Mouse (Mus musculus) myocyte (in vitro differentiated cells): Measurements from ENCODE around the gene Lingo2. TPM values are rescaled to one million over a fixed set of nuclear protein-coding genes. Genes with fewer than 3 reads are reported as not detected.

Source experiments
- H3K27me3 ChIP-seq: one replicate; pipeline ENCODE4 v1.6.1; 2011; ENCODE audit not compliant: control insufficient read depth, insufficient read depth, insufficient read length
- H3K36me3 ChIP-seq: one replicate; pipeline ENCODE4 v1.6.1; 2011; ENCODE audit not compliant: control insufficient read depth, insufficient read depth
- H3K4me2 ChIP-seq: one replicate; pipeline ENCODE4 v1.6.1; 2011; ENCODE audit warnings: low read depth, control low read depth
- H3K4me3 ChIP-seq: one replicate; pipeline ENCODE4 v1.5.1; 2011; ENCODE audit warnings: mild to moderate bottlenecking, control low read depth, moderate library complexity
- H3K79me2 ChIP-seq: one replicate; pipeline ENCODE4 v1.6.1; 2011; ENCODE audit not compliant: control insufficient read depth, insufficient read depth
- H3ac ChIP-seq: one replicate; pipeline ENCODE4 v1.6.1; 2011; ENCODE audit not compliant: control insufficient read depth, insufficient read length
- CEBPB ChIP-seq: IDR thresholded peaks from 2 replicates; pipeline ENCODE4 v1.6.1; 2011; ENCODE audit warnings: mild to moderate bottlenecking, moderate library complexity; ENCODE audit not compliant: poor library complexity, insufficient read depth, severe bottlenecking
- E2F4 ChIP-seq: IDR thresholded peaks from one replicate; pipeline ENCODE4 v1.6.1; 2011; ENCODE audit warnings: mild to moderate bottlenecking, control low read depth, moderate library complexity; ENCODE audit not compliant: insufficient read depth
- MAX ChIP-seq: IDR thresholded peaks from one replicate; pipeline ENCODE4 v1.6.1; 2011; ENCODE audit warnings: low read depth, mild to moderate bottlenecking, control low read depth
- MYOD1 ChIP-seq, 3 experiments: IDR thresholded peaks; one replicate each; pipeline ENCODE4 v1.6.1; 2011; ENCODE audit warnings: control low read depth in 2 of 3, low read depth in 2 of 3, mild to moderate bottlenecking in 2 of 3, moderate library complexity in 1 of 3; ENCODE audit not compliant: insufficient read length in 2 of 3, control insufficient read depth in 1 of 3
- MYOG ChIP-seq, 3 experiments: IDR thresholded peaks; one replicate each; pipeline ENCODE4 v1.6.1; 2011; ENCODE audit warnings: control low read depth in 2 of 3, low read depth in 2 of 3, mild to moderate bottlenecking in 2 of 3; ENCODE audit not compliant: insufficient read length in 2 of 3, control insufficient read depth in 1 of 3, insufficient read depth in 1 of 3
- POLR2A ChIP-seq: IDR thresholded peaks from one replicate; pipeline ENCODE4 v1.6.1; 2011; ENCODE audit warnings: low read depth, mild to moderate bottlenecking, control low read depth, moderate library complexity; ENCODE audit not compliant: insufficient read length
- POLR2AphosphoS2 ChIP-seq: IDR thresholded peaks from one replicate; pipeline ENCODE4 v1.6.1; 2011; ENCODE audit warnings: low read depth, control low read depth; ENCODE audit not compliant: insufficient read length
- REST ChIP-seq: IDR thresholded peaks from one replicate; pipeline ENCODE4 v1.6.1; 2011; ENCODE audit warnings: mild to moderate bottlenecking, control low read depth, moderate library complexity; ENCODE audit not compliant: insufficient read depth, insufficient read length
- SRF ChIP-seq: IDR thresholded peaks from one replicate; pipeline ENCODE4 v1.6.1; 2011; ENCODE audit warnings: low read depth; ENCODE audit not compliant: control insufficient read depth, insufficient read length
- TCF12 ChIP-seq: IDR thresholded peaks from one replicate; pipeline ENCODE4 v1.6.1; 2011; ENCODE audit warnings: mild to moderate bottlenecking, control low read depth; ENCODE audit not compliant: poor library complexity, insufficient read depth, severe bottlenecking
- TCF3 ChIP-seq: IDR thresholded peaks from one replicate; pipeline ENCODE4 v1.6.1; 2011; ENCODE audit warnings: low read depth, control low read depth; ENCODE audit not compliant: insufficient read length
- USF1 ChIP-seq: IDR thresholded peaks from one replicate; pipeline ENCODE4 v1.6.1; 2011; ENCODE audit warnings: low read depth, mild to moderate bottlenecking, control low read depth, moderate library complexity
- polyA plus RNA-seq: library from polyadenylated mRNA; unstranded; fragments of >200 nt; fragmentation: generic; extraction: Trizol; gene quantifications from one replicate; pipeline ENCODE4 v1.2.1, GENCODE M21; 2012; ENCODE audit warnings: missing spikeins

The Lingo2 gene
- polyA plus RNA-seq, 1 experiment, result 0.13 TPM

DNA sequence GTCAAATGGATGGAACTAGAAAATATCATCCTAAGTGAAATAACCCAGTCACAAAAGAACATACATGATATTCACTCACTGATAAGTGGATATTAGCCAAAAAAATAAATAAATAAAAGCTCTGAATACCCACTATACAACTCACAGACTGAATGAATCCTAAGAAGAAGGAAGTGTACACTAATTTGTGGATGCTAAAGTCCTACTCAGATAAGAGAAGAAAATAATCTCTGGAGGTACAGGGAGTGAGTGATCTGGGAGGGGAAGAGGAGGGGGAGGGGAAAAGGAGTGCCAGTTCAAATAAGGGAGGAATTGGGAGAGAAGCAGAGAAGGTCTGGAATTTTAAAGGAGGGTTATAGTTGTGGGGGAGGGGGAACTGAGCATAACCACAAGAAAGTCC lies 999.7 kb downstream of the Lingo2 start:
- Histone ChIP-seq H3K79me2 (no peaks in the 10 kb centered on the region), H3K4me2 (no peak overlapping the region), H3K27me3 (no peaks in the 10 kb centered on the region), H3K4me3 (no peak overlapping the region), H3ac (no peak overlapping the region), H3K36me3 (no peaks in the 10 kb centered on the region)
- no peak for TF ChIP-seq REST
- no peak for TF ChIP-seq POLR2AphosphoS2
- TF ChIP-seq SRF, result no peak
- no peak for TF ChIP-seq TCF12
- TF ChIP-seq MAX, result no peak
- no peak for TF ChIP-seq CEBPB
- TF ChIP-seq MYOD1 (IDR thresholded peaks at IDR 0.05; ENCODE audit: control insufficient read depth in 1 of 3, insufficient read length in 2 of 3, low read depth in 2 of 3), result no peak
- TF ChIP-seq E2F4, result no peak

- TF ChIP-seq E2F4, result no peak
- TF ChIP-seq TCF3, result no peak
- no peak for TF ChIP-seq POLR2A
- TF ChIP-seq CEBPB, result no peak
- TF ChIP-seq POLR2AphosphoS2, result no peak
- no peak for TF ChIP-seq MAX
- Histone ChIP-seq H3K4me3 (no peak overlapping the region), H3K27me3 (no peaks in the 10 kb centered on the region), H3K36me3 (no peaks in the 10 kb centered on the region), H3K4me2 (no peak overlapping the region), H3K79me2 (no peaks in the 10 kb centered on the region), H3ac (no peak overlapping the region)
These were observed 1000.3 kb downstream of the Lingo2 start for GRCm38 (mm10) chr4:35951251-35951650.

DNA sequence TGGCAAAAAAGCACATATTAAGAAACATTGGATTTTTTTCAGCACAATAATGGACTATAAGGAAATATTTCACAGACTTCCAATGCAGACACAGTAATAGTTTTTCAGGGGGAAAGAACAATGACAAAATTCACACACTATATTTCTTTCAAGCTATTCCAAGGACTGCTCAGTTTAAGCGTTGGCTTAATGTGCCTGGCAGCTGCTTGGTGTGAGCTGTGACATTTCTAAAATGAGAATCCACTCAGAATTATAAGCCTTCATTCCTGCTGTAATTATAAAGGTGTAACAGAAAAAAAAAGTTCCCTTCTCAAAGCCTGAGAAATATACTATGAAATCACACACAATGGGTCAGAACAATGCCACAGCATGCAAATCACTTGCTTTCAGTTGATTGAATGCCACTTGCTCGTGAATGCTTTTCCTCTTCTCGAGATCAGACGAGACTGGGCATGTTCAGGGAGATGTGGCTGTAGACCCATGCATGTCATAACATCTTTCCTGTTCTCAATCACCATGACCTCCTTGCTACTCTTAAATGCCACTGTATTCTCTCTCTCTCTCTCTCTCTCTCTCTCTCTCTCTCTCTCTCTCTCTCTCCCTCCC lies 1017.4 kb downstream of the Lingo2 start:
- no peak overlapping the region for H3ac ChIP-seq
- TF ChIP-seq SRF (no peak), MYOG (IDR thresholded peaks at IDR 0.05; ENCODE audit: control insufficient read depth in 1 of 3, insufficient read depth in 1 of 3, insufficient read length in 2 of 3, low read depth in 2 of 3) (no peak), MYOD1 (IDR thresholded peaks at IDR 0.05; ENCODE audit: control insufficient read depth in 1 of 3, insufficient read length in 2 of 3, low read depth in 2 of 3) (no peak), POLR2AphosphoS2 (no peak), TCF12 (no peak), POLR2A (no peak), CEBPB (no peak), MAX (no peak), TCF3 (no peak), REST (no peak), E2F4 (no peak), USF1 (no peak)
- H3K4me2 ChIP-seq, result no peak overlapping the region
- H3K36me3 ChIP-seq, result no peaks in the 10 kb centered on the region
- no peaks in the 10 kb centered on the region for H3K27me3 ChIP-seq
- no peaks in the 10 kb centered on the region for H3K79me2 ChIP-seq
- H3K4me3 ChIP-seq, result no peak overlapping the region

DNA sequence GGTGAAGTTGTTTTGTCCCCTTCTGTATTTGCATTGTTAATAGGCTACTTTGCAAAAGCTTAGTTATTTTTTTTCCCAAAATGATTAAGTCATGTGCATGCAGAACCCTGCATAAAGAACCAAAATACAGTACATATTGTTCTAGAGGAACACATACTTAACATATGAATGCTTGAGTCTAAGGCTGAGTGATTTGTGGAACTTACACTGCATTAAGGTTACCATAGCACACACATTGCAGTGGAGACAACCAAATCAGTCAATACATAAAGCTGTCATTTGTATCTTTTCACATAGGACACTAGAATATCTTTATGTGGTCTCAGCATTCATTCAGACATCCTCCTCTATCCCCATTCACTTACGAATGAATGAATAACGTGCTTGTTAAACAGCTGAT lies 1023.8 kb downstream of the Lingo2 start:
- TF ChIP-seq CEBPB (no peak), MYOD1 (IDR thresholded peaks at IDR 0.05; ENCODE audit: control insufficient read depth in 1 of 3, insufficient read length in 2 of 3, low read depth in 2 of 3) (no peak), MAX (no peak), TCF3 (no peak), E2F4 (no peak), USF1 (no peak), SRF (no peak), MYOG (IDR thresholded peaks at IDR 0.05; ENCODE audit: control insufficient read depth in 1 of 3, insufficient read depth in 1 of 3, insufficient read length in 2 of 3, low read depth in 2 of 3) (no peak), POLR2AphosphoS2 (no peak), REST (no peak), POLR2A (no peak), TCF12 (no peak)
- Histone ChIP-seq H3K36me3 (no peaks in the 10 kb centered on the region), H3K4me3 (no peak overlapping the region), H3K27me3 (no peaks in the 10 kb centered on the region), H3K4me2 (no peak overlapping the region), H3K79me2 (no peaks in the 10 kb centered on the region), H3ac (no peak overlapping the region)

- TF ChIP-seq E2F4, result no peak
- TF ChIP-seq SRF, result no peak
- TF ChIP-seq CEBPB, result no peak
- no peak for TF ChIP-seq TCF12
- TF ChIP-seq MYOD1 (IDR thresholded peaks at IDR 0.05; ENCODE audit: control insufficient read depth in 1 of 3, insufficient read length in 2 of 3, low read depth in 2 of 3), result no peak
- no peak for TF ChIP-seq REST
- no peak for TF ChIP-seq USF1
- Histone ChIP-seq H3K79me2 (no peaks in the 10 kb centered on the region), H3K27me3 (no peaks in the 10 kb centered on the region), H3K4me2 (no peak overlapping the region), H3K4me3 (no peak overlapping the region), H3ac (no peak overlapping the region), H3K36me3 (no peaks in the 10 kb centered on the region)
These were observed 1034.1 kb downstream of the Lingo2 start for GRCm38 (mm10) chr4:35917453-35917852.
